Mouse (Mus musculus) heart, postnatal 36 days (tissue): ENCODE measurements around the gene Dpp6. TPM values are rescaled to one million over a fixed set of nuclear protein-coding genes. Genes with fewer than 3 reads are reported as not detected.
A peak's percentile ranks its signal among the peaks of the same experiment; 100 is the strongest.

Source experiments
- DNase-seq, 2 experiments: peaks; one replicate each; pipeline ENCODE4 v3.0.0; 2021 to 2022
- intact Hi-C: fragments of 180-260 bp; cut with DNase I; formaldehyde crosslinking; loops from one replicate; pipeline ENCODE4 v1.15.1; 2025
- total RNA-seq, 2 experiments: library from RNA; stranded (reverse); gene quantifications; 2 replicates each; pipeline ENCODE4 v1.2.3; 2021

The Dpp6 gene
- total RNA-seq, 2 experiments from 2014 or later = 0.06 to 0.11 TPM

- intact Hi-C loops = no loop called here
- no peak for DNase-seq
These were observed 448.3 kb downstream of the Dpp6 start for GRCm38 (mm10) chr5:27265281-27265680.

- DNase-seq = no peak
- intact Hi-C loops = no loop called here
These were observed 454.3 kb downstream of the Dpp6 start for GRCm38 (mm10) chr5:27271336-27271735.

GRCm38 (mm10) chr5:27274781-27275395 lies 457.9 kb downstream of the Dpp6 start:
- intact Hi-C loops = no loop called here
- DNase-seq = no peak

GRCm38 (mm10) chr5:27275871-27276270 lies 458.9 kb downstream of the Dpp6 start:
- DNase-seq = no peak
- intact Hi-C loops = no loop called here

GRCm38 (mm10) chr5:27278120-27278645 lies 461.2 kb downstream of the Dpp6 start:
- no peak for DNase-seq
- intact Hi-C loops = no loop called here

- no peak for DNase-seq
- intact Hi-C loops = no loop called here
These were observed 469.9 kb downstream of the Dpp6 start for GRCm38 (mm10) chr5:27286876-27287275.

- no peak for DNase-seq
- intact Hi-C loops = no loop called here
These were observed 474.4 kb downstream of the Dpp6 start for GRCm38 (mm10) chr5:27291378-27291777.

GRCm38 (mm10) chr5:27292236-27292635 lies 475.2 kb downstream of the Dpp6 start:
- intact Hi-C loops = no loop called here
- no peak for DNase-seq

GRCm38 (mm10) chr5:27304115-27304514 lies 487.1 kb downstream of the Dpp6 start:
- DNase-seq = no peak
- intact Hi-C loops = no loop called here

GRCm38 (mm10) chr5:27306497-27307152 lies 489.6 kb downstream of the Dpp6 start:
- DNase-seq = no peak

GRCm38 (mm10) chr5:27310217-27310616 lies 493.2 kb downstream of the Dpp6 start:
- intact Hi-C loops = no loop called here

More at GRCm38 (mm10) chr5:27306497-27307152, 489.6 kb downstream of the Dpp6 start:
- intact Hi-C loops = no loop called here

GRCm38 (mm10) chr5:27316674-27317073 lies 499.7 kb downstream of the Dpp6 start:
- DNase-seq = no peak
- intact Hi-C loops = no loop called here

More at GRCm38 (mm10) chr5:27310217-27310616, 493.2 kb downstream of the Dpp6 start:
- no peak for DNase-seq

- intact Hi-C loops = no loop called here
- DNase-seq = no peak
These were observed 500.3 kb downstream of the Dpp6 start for GRCm38 (mm10) chr5:27317264-27317663.

GRCm38 (mm10) chr5:27317832-27318231 lies 500.8 kb downstream of the Dpp6 start:
- no peak for DNase-seq
- intact Hi-C loops = no loop called here

- intact Hi-C loops = no loop called here
These were observed 502.7 kb downstream of the Dpp6 start for GRCm38 (mm10) chr5:27319731-27320130.

GRCm38 (mm10) chr5:27322895-27323792 lies 506.1 kb downstream of the Dpp6 start:
- DNase-seq = no peak
- intact Hi-C loops = no loop called here

More at GRCm38 (mm10) chr5:27319731-27320130, 502.7 kb downstream of the Dpp6 start:
- DNase-seq = no peak

- DNase-seq = peak in 1 of 2 experiments; percentile 3
- intact Hi-C loops = no loop called here
These were observed 507.4 kb downstream of the Dpp6 start for GRCm38 (mm10) chr5:27324346-27324928.

GRCm38 (mm10) chr5:27336698-27337097 lies 519.7 kb downstream of the Dpp6 start:
- peak in 1 of 2 experiments; percentile 2 for DNase-seq
- intact Hi-C loops = no loop called here

GRCm38 (mm10) chr5:27339196-27340030 lies 522.4 kb downstream of the Dpp6 start:
- intact Hi-C loops = no loop called here
- DNase-seq = no peak

- DNase-seq = no peak
- intact Hi-C loops = no loop called here
These were observed 525.3 kb downstream of the Dpp6 start for GRCm38 (mm10) chr5:27342276-27342675.
